Mouse (Mus musculus) urinary bladder, postnatal 36 days (tissue): ENCODE measurements around the gene Zfp410.
"Not testable (repeated sequence)": the region's sequence is repeated elsewhere in the genome, so short reads cannot be mapped to it uniquely, and the experiment has no call there.

Experiments used
- DNase-seq, 2 experiments: peaks; one replicate each; pipeline ENCODE4 v3.0.0; 2022; ENCODE audit warnings: low spot score in 2 of 2, mixed read lengths in 1 of 2

Gene Zfp410

DNA sequence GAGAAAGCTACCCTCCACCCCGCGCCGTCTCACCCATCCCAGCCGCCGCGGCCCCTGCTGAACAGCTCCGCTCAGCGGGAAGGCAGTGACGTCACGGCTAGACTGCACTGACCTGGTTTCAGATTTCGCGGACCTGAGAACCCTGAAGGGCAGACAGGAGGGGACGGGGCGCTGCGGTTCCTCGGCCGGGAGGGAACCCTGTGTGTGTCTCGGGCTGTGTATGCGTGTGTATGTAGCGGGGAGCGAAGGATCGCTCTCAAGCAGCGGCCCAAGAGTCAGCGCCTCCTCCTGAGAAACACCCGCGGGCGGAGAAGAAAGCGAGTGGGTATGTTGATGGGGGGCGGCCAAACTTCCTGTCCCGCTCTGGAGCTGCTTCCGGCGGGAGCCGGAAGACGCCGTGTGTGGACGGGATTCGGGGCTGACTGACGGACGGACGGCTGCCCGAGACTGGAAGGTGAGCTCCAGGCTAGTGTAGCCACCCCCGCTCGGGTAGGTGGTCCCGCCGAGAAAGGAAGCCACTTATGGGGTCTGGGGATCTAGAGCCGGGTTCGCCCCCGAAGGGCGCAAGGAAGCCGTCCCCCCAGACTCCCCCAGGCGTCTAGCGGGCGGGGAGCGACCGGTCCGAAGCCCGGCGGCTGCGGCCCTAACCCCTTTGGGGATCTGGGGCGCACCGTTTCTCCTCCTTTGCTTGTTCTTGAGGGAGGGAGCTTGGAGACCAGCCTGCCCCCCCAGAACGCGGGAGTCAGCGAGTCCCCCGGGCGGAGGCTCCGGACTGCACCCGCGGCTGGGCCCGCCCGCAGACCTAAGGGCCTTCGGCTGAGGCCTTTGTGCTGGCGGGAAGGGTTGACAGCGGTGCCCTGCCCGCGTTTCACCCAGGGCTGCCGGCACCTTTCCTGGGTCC is at the start of gene Zfp410:
Gene Zfp410 (plus strand): TSS at position 132 of the 901 bp plus-strand sequence.
- peak; percentile 77 to 79 for DNase-seq

DNA sequence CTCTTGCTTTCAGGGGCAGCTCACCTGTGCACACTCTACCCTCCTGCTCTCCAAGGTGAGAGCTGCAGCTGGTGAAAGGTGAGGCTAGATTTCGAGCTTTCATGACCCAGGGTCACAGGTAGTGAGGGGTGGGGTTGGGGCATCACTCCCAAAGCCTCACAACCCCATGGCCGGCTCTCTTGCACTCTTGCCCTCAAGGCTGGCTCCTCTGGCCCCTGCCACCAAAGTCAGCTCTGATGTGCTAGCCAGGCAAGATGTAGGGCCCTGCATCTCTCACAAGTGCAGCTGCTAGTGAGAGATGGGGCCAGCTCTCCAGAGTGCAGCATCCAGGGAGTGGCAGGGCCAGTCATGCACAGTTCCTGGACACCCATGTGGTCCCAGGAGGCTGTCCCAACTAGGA is 49.4 kb upstream of the Zfp410 start:
- no peak for DNase-seq

DNA sequence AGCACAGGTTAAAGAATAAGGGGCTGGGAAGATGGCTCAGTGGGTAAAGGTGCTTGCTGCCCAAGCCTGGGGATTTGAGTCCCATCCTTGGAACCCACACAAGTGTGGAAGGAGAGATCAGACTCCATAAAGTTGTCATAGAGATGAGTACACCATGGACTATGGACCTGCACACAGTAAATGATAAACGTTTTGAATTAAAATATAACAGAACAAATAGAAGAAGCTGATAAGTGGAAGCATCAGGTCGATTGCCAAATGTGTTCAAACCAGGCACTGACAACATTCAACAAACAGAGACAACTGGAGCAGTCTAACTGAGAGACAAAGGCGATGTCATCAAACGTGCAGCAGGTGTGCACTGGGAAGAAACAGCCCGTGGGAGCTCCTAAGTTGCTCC is 43.3 kb upstream of the Zfp410 start:
- DNase-seq: no peak

DNA sequence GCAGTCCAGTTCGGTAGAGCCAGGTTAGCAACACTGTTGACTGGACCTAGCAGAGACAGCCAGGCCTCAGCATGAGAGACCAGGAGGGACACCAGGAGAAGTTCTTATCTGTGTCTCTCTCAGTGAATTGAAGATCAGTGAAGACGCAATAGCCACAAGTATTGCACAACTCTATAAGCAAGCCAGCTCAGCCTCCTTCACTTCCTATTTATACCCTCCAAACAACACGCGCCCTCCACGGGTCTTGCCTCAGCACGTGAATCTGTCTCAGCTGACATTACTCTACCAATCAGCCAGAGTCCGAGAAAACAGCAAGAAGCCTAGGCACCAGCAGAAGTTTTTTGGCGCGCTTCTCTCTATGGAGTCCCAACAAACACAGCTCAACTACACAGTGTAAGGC is 41.4 kb upstream of the Zfp410 start:
- DNase-seq: no peak

DNA sequence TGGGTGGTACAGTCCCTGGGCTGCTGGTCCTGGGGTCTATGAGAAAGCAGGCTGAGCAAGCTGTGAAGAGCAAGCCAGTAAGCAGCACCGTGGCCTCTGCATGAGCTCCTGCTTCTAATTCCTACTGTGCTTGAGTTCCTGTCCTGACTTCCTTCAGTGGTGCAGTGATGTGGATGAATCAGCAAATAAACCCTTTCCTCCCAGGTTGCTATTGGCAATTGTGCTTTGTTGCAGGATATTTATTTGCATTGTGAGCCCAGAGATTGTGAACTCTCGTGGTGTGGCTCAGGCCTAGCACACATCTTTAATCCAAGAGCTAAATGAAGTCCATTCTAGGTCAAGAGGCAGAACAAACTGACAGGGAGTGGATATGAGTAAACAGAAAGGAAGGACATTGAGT is 40.4 kb upstream of the Zfp410 start:
- no peak for DNase-seq

DNA sequence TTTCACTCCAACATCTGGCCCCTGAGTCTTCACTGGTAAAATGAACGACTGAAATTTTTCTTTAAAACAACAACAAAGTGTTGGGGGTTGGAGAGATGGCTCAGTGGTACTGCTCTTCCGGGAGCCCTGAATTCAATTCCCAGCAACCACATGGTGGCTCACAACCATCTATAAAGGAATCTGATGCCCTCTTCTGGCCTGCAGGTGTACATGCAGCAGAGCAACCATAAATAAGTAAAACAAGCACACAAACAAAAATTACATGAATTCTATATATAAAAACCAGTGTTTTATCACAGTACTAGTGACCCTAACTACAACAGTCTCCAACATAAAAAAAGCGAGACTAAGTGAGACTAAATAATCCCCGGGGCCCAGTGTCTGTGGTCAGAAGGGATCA is 39.9 kb upstream of the Zfp410 start:
- no peak for DNase-seq

DNA sequence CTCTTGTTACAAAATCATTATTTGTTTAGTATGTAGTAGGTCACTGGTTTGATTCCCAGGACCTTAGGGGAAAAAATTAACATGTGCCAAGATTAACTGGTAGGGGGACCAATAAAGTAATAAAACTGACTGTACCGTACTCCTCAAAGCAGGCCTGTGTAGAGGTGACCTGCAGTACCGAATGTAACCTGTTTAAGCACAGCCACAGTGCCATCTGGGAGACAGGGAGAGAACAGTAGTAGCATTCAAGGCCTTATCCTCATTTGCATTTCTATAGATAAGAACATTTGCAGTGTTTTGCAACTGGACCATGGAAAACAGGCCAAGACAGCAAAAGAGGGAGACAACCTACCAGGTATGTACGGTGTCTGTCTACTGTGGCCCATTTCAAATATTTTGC is 38.8 kb upstream of the Zfp410 start:
- no peak for DNase-seq

DNA sequence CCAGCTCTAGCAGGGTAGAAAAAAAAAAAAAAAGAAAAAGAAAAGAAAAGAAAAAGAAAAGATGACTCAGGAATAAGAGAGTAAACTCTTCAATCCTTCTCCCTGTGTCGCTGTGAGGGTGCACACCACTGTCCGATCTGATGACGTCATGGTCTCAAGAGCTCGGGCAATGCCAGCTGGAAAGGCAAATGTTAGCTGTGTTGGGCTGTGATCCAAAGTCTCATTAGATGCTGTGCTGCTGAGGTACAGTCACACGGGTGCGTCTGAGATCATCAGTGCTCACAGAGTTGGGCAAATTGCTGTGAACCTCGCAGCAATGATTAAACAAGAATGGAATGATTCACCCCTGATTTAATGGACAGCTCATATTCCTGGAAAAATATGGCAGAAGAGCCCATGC is 37.8 kb upstream of the Zfp410 start:
- DNase-seq: peak in 1 of 2 experiments; percentile 10

DNA sequence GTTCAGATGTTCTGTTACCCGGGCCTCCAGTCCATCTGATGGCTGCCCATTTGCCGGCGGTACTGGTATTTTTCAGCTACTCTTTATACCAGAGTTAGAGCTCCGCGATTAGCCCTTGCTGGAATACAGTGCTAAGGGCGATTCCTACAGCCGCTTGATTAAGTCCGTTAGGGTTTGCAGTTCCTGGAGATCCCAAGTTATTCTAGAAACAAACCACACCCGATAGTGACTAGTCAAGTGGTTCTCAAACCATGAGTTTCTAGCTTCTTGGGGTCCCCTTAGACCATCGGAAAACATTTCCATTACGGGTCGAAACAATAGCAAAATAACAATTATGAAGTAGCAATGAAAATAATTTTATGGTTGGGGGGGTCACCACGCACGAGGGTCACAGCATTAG is 32.3 kb upstream of the Zfp410 start:
- no peak for DNase-seq

DNA sequence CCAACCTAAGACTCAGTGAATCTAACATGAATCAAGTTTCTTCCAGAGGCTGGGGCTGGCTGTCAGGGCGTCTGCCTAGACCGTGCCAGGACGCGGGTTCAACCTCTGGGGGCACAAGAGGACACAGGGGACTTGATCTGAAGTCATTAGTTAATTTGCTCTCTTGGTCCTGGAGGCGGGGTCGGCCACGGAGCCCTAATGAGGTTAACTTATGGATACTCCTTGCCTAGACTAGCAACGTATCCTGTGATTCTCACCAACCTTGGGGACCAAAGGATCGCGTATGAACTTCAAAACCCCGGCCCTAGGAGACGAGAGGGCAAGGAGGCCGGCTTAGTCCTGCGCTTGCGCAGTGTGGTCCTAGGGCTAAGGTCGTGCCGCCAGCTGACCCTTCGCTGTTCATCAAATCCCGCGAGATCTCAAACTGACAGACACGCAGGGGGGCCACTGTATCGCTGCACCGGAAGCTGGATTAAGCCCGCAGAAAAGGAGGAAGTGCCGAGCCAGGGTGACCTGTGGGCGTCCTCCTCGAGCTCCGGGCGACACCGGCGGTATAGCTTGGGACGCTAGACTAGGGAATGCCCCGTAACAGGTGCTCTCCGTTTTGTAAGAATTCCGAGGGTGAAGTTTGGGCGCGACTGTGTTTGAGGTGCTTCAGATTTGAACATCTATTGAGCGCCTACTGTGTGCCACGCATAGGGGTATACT is 31.6 kb upstream of the Zfp410 start, which contains the start of gene Ptgr2:
Gene Ptgr2 (plus strand): TSS at position 348 of the 708 bp plus-strand sequence.
- DNase-seq: peak; percentile 86 to 95

DNA sequence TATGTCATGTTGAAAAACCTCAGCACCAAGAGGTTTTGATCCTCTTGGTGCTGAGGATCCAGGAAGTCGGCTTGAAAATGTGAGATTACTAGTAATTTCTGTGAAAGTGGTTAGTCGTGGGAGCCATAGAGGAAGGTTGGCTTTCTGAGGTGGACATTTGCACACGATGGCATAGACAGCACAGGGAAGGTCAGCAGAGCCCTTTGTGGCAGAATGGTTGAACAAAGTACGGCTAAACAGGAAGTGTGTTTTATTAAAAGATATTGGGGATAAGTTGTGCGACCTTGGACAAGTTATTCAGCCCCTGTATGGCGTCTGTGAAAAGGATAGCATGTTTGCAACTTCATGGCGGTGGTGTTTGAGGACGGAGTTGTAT is 31.1 kb upstream of the Zfp410 start:
- DNase-seq: no peak

DNA sequence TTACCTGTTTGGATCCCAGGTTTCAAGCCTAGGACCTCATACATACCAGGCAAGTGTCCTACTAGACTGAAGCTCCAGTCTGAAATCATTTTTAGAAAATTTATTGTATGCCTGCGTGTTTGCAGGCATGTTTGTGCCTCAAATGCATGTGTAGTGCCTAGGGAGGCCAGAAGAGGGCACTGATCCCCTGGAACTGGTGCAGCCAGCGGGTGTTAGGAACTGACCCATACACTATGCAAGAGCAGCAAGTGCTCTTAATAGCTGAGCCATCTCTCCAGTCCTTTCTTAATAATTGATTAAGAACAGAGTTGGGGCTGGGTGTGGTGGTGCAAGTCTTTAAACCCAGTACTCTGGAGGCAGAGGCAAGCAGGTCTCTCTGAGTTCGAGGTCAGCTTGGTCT is 28.2 kb upstream of the Zfp410 start:
- peak in 1 of 2 experiments; percentile 42 for DNase-seq

DNA sequence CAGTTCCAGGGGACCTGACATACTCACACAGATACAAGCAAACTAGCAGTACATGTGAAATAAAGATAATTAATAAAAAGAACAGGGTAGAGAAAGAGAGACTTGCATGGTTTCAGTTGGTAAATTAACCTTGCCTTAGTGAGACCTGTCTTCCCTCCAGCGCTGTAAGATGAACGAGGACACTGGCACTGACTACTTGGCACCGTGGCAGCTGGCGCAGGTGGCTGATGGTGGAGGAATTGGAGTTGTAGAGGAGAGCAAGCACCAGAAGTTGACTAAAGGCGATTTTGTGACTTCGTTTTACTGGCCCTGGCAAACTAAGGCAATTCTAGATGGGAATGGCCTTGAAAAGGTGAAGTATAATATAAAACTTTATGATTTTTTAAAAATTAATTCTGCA is 18.8 kb upstream of the Zfp410 start:
- no peak for DNase-seq

DNA sequence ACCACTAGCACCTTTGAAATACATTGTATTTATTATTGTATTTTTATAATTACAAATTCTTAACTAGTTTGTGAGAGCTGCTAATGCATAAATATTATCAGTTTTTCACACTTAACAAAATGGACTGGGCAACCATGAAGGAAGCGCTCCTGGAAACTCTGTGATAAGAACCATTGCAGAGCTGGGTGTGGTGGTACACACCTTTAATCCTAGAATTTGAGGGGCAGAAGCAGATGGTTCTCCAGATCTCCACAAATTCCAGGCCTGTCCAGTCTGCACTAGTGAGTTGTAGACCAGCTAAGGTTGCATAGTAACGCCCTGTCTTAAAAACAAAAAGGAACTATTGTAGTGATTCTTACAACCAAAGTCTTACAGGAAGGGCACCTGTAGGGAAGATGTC is 17.4 kb upstream of the Zfp410 start:
- DNase-seq: no peak

DNA sequence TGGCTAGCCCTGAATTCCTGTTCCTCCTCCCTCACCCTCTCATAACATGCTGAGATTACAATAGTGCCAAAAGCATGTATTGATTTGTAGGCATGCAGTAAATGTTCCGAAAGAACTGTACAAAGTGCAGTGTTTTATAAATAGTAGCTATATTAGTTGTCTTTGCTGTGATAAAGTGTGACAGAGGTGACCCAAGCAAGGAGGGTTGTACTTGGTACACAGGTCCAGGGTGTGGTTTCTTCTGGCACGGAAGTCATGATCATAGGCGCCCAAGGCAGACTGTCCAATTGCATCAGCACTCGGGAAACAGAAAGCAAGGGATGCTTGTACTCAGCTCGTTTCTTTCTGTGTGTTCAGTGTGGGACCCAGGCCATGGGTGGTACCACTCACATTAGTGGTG is 12.6 kb upstream of the Zfp410 start:
- DNase-seq: no peak

DNA sequence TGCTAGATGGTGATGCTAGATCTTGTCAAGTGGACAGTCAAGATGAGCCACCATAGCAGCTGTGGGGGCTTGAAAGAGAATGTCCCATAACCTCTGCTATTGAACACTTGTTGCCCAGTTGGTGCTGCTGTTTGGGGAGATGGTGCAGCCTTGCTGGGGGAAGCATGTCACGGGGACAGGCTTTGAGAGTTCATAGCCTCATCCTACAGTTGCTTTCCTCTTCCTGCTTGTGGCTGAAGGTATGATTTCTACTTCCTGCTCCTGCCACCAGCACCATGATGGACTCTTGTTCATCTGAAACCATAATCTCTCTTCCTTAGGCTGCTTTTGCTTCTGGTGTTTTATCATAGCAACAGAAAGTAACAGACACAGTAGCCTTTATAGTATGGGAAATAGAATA is 12.1 kb upstream of the Zfp410 start:
- no peak for DNase-seq

DNA sequence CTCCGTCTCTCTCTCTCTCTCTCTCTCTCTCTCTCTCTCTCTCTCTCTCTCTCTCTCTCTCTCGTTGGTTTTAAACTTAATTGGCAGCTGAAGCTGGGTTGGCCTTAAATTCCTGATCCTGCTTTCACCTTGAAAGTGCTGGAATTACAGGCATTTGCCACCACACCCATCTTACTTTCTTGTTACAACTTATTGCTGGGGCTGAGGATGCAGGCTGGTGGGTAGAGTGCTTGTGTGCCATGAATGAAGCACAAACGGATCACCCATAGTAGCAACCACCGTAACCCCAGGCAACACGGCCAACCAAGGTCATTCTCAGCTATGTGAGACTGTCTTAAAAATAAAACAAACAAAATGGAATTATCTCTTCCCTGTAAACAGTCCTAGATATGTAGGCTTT is 5.3 kb upstream of the Zfp410 start:
- DNase-seq: no peak

DNA sequence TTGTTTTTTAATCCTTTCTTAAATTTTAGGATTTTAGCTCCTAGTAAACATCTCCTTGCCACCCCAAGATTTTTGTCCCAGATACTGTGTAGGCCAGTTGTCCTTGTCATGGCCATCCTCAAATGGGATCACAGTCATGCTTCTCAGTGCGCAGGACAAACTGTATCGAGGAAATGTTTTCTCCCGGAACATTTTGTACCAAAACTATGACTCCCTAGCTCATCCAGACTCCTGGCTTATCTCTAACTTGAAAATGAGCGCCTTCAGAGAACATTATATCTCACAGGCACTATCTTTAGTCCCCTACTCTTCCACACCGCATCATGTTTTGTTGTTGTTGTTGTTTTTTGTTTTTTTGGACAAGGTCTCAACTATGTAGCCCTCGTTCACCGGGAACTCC is 646 bp upstream of the Zfp410 start:
- DNase-seq: no peak

DNA sequence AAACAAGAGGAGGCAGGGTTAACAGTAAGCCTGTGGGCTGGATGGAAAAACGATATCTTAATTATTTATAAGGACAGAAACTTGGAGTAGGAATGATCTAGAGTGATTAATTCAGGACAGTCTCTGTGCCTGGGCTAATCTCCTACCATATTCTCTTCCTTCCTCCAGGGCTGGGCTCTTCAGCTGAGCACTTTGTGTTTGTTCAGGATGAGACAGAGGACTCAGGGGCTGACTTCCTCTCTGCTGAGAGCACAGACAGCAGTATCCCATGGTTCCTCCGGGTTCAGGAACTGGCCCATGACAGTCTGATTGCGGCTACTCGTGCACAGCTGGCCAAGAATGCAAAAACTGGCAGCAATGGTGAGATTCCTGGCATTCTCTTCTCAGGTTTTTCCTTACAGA is 10.5 kb downstream of the Zfp410 start:
- no peak for DNase-seq

DNA sequence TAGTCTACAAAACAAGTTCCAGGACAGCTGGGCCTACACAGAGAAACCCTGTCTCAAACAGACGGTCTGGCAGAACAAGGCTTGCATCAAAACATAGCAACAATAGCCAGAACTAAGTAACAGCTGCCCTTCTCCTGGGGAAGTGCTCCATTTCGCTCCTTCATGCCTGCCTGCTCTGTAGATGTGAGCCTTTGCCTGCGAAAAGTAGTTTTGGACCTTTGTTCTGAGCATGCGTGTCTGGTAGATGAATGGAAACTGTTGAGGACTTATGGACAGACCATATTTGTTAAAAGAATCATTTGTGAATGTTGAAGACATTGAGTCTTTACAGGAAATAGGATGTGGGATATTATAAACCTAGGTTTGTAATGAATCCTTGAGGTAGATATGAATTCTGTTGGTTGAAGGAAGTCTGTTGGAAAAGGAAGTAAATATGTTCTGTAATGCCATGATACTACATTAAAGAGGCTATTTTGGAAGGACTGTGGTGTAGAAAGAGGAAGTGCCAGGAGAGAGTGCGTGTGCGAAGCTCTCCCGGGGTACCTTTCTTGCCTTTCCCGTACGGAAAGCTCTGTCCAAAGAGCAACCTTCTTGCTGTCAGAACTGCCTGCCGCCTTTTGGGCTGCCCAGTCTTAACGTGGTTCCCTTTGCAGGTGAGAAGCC is 20.4 kb downstream of the Zfp410 start:
- DNase-seq: no peak

DNA sequence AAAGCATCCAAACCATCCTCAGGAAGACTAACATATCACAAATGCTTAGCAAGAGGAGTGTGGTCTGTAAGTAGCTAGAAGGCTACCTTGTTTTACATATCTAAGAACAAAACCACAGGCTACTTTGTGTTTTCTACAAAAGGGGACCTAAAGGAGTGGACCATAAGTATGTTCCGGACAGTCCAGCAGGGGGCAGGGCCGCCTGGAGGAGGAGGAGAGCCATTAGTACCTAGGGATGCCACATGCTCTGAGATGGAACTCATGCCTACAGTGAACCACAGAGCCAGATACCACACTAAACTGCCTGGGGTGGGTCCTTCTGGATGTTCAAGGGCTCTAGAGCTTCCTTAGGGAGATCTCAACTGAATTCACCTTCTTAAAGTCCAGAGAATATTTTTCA is 30.5 kb downstream of the Zfp410 start:
- DNase-seq: peak in 1 of 2 experiments; percentile 41

DNA sequence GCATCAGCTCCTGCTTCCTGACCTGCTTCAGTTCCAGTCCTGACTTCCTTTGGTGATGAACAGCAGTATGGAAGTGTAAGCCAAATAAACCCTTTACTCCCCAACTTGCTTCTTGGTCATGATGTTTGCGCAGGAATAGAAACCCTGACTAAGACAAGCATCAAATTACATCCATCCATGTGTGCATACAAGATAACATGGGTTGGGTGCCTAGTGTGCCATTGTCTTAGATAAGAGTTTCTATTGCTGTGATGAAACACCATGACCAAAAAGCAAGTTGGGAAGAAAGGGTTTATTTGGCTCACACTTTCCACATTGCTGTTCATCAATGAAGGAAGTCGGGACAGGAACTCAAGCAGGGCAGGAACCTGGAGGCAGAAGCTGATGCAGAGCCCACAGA is 42.0 kb downstream of the Zfp410 start:
- DNase-seq: not testable (repeated sequence)
